Mouse (Mus musculus): ENCODE measurements at regions not wholly inside any gene's neighbourhood (a gene's known extent, or its start where the extent isn't known, plus 50 kb on each side); places are given as distances from the start of the nearest gene placed in this dataset.
"Not testable (repeated sequence)": the region's sequence is repeated elsewhere in the genome, so short reads cannot be mapped to it uniquely, and the experiment has no call there.

DNA sequence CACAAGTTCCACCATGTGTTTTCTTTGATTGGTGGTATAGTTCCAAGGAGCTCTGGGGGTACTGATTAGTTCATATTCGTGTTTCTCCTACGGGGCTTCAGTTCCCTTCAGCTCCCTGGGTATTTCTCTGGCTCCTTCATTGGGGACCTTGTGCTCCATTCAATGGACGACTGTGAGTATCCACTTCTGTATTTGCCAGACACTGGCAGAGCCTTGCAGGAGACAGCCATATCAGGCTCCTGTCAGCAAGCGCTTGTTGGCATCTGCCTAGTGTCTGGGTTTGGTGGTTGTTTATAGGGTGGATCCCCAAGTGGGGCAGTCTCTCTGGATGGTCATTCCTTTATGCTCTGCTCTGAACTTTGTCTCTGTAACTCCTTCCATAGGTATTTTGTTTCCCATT, 1905.5 kb upstream of the Sel1l start:
- H3K27me3 ChIP-seq; H3K36me3 ChIP-seq (ENCODE audit: poor library complexity, severe bottlenecking); H3K27ac ChIP-seq; ATAC-seq; H3K9me3 ChIP-seq (replicated peaks); H3K9ac ChIP-seq; H3K4me1 ChIP-seq; H3K4me3 ChIP-seq; H3K4me2 ChIP-seq: not testable (repeated sequence)
- 86% methylated on average over 4 of the region's 4 CpGs for WGBS

DNA sequence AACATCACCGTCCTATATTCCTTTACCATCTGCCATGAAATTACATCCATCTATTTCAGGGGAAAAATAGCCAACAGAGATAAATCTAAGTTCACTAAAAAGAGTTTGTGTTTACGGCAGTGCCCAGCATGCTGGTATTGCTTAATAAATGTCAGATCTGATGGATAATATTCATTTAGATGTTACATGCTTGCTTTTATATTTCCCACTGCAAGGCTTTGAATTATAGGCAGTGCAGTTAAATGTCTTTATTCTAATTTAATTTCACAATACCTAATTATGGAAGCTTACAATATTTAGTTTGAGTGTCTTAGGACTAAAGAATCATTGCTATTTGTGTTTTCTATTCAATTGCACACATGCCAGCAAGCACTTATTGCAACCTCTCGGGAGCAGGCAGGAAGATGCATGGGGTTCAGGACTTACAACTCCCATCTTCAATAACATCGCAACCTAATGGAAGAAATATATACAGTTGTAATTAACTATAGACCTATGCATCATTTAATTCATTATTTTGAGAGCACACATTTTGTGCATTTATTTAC, 1899.4 kb upstream of the Sel1l start:
- H3K9ac ChIP-seq = no peak overlapping the region
- H3K4me3 ChIP-seq = no peak overlapping the region
- no peak for ATAC-seq
- no peaks in the 10 kb centered on the region for H3K36me3 ChIP-seq (ENCODE audit: poor library complexity, severe bottlenecking)
- H3K4me2 ChIP-seq = no peak overlapping the region
- no peak overlapping the region for H3K27ac ChIP-seq
- no peaks in the 10 kb centered on the region for H3K9me3 ChIP-seq (replicated peaks)
- 89% methylated on average over 4 of the region's 4 CpGs for WGBS
- H3K27me3 ChIP-seq = no peaks in the 10 kb centered on the region
- no peaks in the 10 kb centered on the region for H3K4me1 ChIP-seq

DNA sequence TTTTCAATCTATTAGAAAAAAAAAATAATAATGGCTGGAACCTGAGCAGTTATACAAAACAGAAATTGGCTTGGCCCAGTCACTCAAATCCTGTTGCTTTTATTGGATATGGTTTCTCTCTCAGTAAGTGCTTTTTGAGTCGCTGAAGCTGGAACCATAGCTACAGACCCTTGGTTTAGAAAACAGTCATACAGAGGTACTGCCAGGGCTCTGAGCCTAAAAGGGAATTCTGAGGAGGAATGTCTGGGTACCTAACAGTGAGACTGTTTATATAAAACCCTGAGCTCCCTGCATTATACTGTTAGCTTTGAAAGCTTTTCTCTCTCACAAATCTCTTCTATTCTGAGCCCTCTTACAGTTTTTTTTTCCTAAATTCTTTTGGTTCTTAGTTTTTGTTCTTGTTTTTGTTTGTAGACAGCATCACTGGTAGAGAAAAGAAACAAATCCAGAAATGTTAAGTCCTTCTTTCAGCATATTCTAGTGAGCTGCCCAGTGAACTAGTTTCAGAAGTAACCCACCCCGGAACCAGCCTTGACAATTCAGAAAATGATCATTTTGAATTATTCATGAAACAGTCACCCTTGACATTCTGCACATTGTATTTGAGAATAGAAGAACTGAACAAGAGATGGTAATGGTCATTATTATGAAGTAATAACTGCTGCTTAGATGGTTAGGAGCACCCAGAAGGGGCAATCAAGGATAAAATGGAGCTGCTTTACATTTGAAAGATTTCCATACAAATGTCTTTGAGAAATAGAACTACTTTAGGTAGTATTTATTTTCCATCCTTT, 1869.9 kb upstream of the Sel1l start:
- 38% methylated on average over 2 of the region's 2 CpGs for WGBS
- Histone ChIP-seq H3K27ac (peak overlapping the region; percentile 54; the same call in 1 of the 2 replicates), H3K4me1 (no peaks in the 10 kb centered on the region), H3K9ac (no peak overlapping the region), H3K36me3 (ENCODE audit: poor library complexity, severe bottlenecking) (no peaks in the 10 kb centered on the region), H3K27me3 (no peaks in the 10 kb centered on the region), H3K4me3 (no peak overlapping the region), H3K9me3 (replicated peaks) (no peaks in the 10 kb centered on the region), H3K4me2 (no peak overlapping the region)
- ATAC-seq = peak; percentile 71; the same call in 1 of the 2 replicates

DNA sequence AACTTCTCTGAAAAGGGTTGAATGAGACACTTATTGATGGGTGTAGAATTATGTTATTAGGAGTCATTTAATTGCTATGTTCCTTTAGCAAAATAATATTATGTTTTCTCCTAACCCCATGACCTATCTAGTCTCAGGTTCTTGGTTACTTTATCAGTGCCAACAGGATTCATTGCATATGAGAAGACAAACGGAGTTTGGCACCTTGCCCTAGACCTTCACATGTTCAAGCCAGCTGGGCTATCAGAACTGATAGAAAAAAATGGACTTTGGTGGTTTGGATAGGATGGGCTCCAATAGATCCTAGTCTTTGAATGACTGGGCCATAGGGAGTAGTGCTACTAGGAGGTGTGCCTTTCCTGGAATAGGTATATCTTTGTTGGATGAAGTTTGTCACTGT, 1857.0 kb upstream of the Sel1l start:
- no peaks in the 10 kb centered on the region for H3K36me3 ChIP-seq (ENCODE audit: poor library complexity, severe bottlenecking)
- H3K27me3 ChIP-seq = no peaks in the 10 kb centered on the region
- no peak overlapping the region for H3K9ac ChIP-seq
- no peaks in the 10 kb centered on the region for H3K9me3 ChIP-seq (replicated peaks)
- H3K4me2 ChIP-seq = no peak overlapping the region
- no peak for ATAC-seq
- H3K4me1 ChIP-seq = no peaks in the 10 kb centered on the region
- no peak overlapping the region for H3K27ac ChIP-seq
- H3K4me3 ChIP-seq = no peak overlapping the region
- WGBS = 71% methylated on average over 1 of the region's 1 CpGs

DNA sequence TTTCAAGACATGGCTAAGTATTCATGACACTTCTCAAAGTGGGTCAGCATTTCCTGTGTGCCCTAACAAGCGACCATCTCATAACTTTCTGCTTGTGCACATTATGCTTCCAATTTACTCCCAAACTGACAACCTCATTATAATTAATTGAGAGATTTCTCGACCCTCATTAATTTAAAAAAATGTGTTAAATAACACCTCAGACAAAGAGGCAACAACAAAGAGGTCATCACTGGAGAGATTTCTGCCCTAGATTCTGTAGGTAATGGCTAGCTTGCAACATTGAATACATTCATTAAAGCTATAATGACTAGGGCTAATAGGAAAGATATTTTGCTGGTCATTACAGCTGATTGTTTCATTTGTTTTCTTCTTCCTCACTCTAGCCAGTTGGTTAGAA, 1838.2 kb upstream of the Sel1l start:
- H3K36me3 ChIP-seq (ENCODE audit: poor library complexity, severe bottlenecking) = no peaks in the 10 kb centered on the region
- ATAC-seq = no peak
- no peak overlapping the region for H3K9ac ChIP-seq
- no peak overlapping the region for H3K4me2 ChIP-seq
- 24% methylated on average over 2 of the region's 2 CpGs for WGBS
- no peak overlapping the region for H3K27ac ChIP-seq
- H3K4me1 ChIP-seq = no peaks in the 10 kb centered on the region
- no peaks in the 10 kb centered on the region for H3K27me3 ChIP-seq
- no peak overlapping the region for H3K4me3 ChIP-seq
- no peaks in the 10 kb centered on the region for H3K9me3 ChIP-seq (replicated peaks)

DNA sequence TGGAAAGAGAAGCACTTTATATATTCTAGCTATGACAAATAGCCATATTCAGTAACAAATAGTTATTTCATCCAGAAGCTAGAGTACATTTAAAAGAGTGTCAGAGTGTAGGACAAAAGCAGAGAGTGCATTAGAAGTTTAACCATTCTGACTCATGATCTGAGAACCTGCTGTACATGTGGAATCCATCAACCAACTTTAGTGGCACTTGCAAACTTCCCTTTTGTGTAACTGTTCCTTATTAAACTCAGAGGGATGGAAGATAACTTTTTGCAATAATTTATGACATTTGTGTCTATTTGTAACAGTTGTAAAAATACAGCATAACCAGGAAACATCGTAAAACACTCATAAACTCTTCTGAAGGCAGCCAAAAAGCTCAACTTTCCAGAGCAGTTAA, 1835.4 kb upstream of the Sel1l start:
- WGBS = 93% methylated on average over 1 of the region's 1 CpGs

DNA sequence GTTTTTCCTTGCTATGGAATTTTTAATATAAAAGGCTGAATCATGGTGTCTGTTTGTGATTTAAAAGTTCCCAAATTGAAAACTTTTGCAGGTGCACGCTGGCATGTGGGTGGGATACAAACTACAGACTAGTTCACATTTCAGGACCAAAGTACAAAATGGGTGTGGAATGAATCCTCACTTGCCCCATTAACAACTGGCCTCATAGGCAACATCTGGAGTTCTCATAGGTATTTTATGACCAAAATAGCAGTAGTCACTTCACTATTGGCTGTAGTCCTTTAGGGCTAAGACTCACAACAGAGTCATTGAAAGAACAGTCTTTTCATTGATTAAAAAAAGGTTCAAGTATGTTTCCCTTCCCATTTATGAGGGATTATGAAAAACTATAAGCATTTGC, 1828.5 kb upstream of the Sel1l start:
- Histone ChIP-seq H3K27ac (no peak overlapping the region), H3K4me1 (no peaks in the 10 kb centered on the region), H3K36me3 (ENCODE audit: poor library complexity, severe bottlenecking) (no peaks in the 10 kb centered on the region), H3K9ac (no peak overlapping the region), H3K27me3 (no peaks in the 10 kb centered on the region), H3K4me3 (no peak overlapping the region), H3K4me2 (no peak overlapping the region), H3K9me3 (replicated peaks) (no peaks in the 10 kb centered on the region)
- no peak for ATAC-seq
- WGBS = 94% methylated on average over 1 of the region's 1 CpGs

More for the DNA sequence above, 1835.4 kb upstream of the Sel1l start:
- H3K36me3 ChIP-seq (ENCODE audit: poor library complexity, severe bottlenecking) = no peaks in the 10 kb centered on the region
- no peaks in the 10 kb centered on the region for H3K4me1 ChIP-seq
- no peaks in the 10 kb centered on the region for H3K9me3 ChIP-seq (replicated peaks)
- no peak overlapping the region for H3K27ac ChIP-seq
- no peaks in the 10 kb centered on the region for H3K27me3 ChIP-seq
- H3K9ac ChIP-seq = no peak overlapping the region
- no peak overlapping the region for H3K4me3 ChIP-seq
- no peak overlapping the region for H3K4me2 ChIP-seq
- no peak for ATAC-seq

DNA sequence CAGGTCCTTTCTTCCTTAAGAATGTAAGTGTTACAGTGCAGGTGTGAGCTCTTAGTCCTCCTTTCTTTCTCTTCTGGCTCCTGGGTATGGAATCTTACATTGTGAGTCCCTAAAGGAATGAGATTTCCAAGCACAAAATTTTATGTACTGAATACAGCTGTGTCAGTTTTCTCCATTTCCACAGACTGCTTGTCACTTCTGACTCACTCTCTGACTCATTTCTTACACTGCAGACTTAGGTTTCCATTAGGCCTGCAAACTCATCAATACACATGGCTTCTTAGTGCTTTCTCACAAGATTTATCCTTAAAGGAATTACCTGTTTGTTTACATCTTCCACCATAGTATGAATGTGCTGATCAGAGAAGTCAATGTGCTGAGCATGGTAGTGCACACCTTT, 1826.1 kb upstream of the Sel1l start:
- no peaks in the 10 kb centered on the region for H3K36me3 ChIP-seq (ENCODE audit: poor library complexity, severe bottlenecking)
- H3K4me2 ChIP-seq = no peak overlapping the region
- H3K9ac ChIP-seq = no peak overlapping the region
- no peak overlapping the region for H3K27ac ChIP-seq
- no peaks in the 10 kb centered on the region for H3K4me1 ChIP-seq
- no peak for ATAC-seq
- no peaks in the 10 kb centered on the region for H3K9me3 ChIP-seq (replicated peaks)
- H3K4me3 ChIP-seq = no peak overlapping the region
- H3K27me3 ChIP-seq = no peaks in the 10 kb centered on the region

DNA sequence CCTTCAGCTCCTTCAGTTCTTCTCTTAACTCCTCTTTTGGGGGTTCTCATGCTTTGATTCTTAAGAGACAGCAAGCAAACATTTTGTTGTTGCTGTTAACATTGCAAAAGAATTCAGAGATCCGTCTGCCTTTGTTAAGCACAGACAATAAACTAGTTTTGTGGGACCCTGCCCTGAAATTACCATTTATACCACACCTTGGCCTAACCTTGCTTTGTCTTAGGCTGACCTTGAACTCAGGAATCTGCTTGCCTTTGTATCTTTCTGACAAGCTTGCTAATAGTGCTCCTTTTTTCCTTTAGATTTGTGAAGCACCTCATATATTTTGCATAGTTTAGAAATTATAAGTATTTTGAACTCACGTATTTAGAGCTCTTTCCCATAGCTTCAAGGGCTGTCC, 1820.3 kb upstream of the Sel1l start:
- 59% methylated on average over 2 of the region's 2 CpGs for whole genome bisulfite sequencing
- Histone ChIP-seq H3K4me2 (no peak overlapping the region), H3K9me3 (replicated peaks) (no peaks in the 10 kb centered on the region), H3K36me3 (ENCODE audit: poor library complexity, severe bottlenecking) (no peaks in the 10 kb centered on the region), H3K4me3 (no peak overlapping the region), H3K9ac (no peak overlapping the region), H3K27ac (no peak overlapping the region), H3K27me3 (no peaks in the 10 kb centered on the region), H3K4me1 (no peaks in the 10 kb centered on the region)
- ATAC-seq = no peak

DNA sequence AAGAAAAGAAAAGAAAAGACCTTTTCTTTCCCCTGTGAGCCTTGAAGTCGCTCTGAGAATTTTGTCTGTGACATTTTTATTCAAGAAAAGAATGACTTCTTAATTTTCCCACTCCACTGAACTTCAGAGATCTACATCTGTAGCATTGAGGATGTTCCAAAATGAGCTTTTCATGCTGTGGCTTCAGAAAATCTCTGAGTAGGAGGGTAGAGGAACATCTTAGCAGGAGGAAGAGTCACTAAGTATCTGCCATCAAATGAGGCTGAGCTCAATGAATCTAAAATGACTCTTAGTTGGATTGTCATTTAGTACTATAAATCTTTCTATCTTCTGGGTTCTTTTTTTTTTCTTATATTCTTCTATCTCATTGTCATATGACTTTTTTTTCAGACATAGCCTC, 1817.8 kb upstream of the Sel1l start:
- no peak overlapping the region for H3K9ac ChIP-seq
- no peak for ATAC-seq
- H3K4me3 ChIP-seq = no peak overlapping the region
- H3K36me3 ChIP-seq (ENCODE audit: poor library complexity, severe bottlenecking) = no peaks in the 10 kb centered on the region
- 70% methylated on average over 1 of the region's 1 CpGs for WGBS
- no peaks in the 10 kb centered on the region for H3K4me1 ChIP-seq
- no peaks in the 10 kb centered on the region for H3K27me3 ChIP-seq
- no peak overlapping the region for H3K4me2 ChIP-seq
- H3K27ac ChIP-seq = no peak overlapping the region
- no peaks in the 10 kb centered on the region for H3K9me3 ChIP-seq (replicated peaks)

Data from forebrain, embryonic 13.5 days (tissue).